Mouse (Mus musculus) stomach, embryonic 16.5 days (tissue): ENCODE data around the gene Trim17. TPM values are rescaled to one million over a fixed set of nuclear protein-coding genes. Genes with fewer than 3 reads are reported as not detected.
A peak's percentile ranks its signal among the peaks of the same experiment; 100 is the strongest.

Experiments
- ATAC-seq: fragments of 200-750 bp; cut with Nextera tagmentation; 2 replicates; pipeline ENCODE4 v1.8.0; 2017; ENCODE audit warnings: moderate number of reproducible peaks, moderate TSS enrichment; ENCODE audit not compliant: insufficient read depth, low FRiP score
- H3K27ac ChIP-seq: fragments of 300-500 bp; sonication (generic); 2 replicates; pipeline ENCODE4 v1.5.1; 2014; ENCODE audit warnings: low read length
- H3K27me3 ChIP-seq: fragments of 300-500 bp; sonication (generic); 2 replicates; pipeline ENCODE4 v1.6.1; 2014; ENCODE audit warnings: low read length, control low read depth, mixed read lengths; ENCODE audit not compliant: control insufficient read depth, insufficient read depth
- H3K36me3 ChIP-seq: fragments of 300-500 bp; sonication (generic); 2 replicates; pipeline ENCODE4 v1.6.1; 2014; ENCODE audit warnings: low read length; ENCODE audit not compliant: control insufficient read depth, insufficient read depth
- H3K4me1 ChIP-seq: fragments of 300-500 bp; sonication (generic); 2 replicates; pipeline ENCODE4 v1.6.1; 2014; ENCODE audit warnings: low read length, control low read depth, mixed read lengths; ENCODE audit not compliant: control insufficient read depth, insufficient read depth
- H3K4me2 ChIP-seq: fragments of 300-500 bp; sonication (generic); 2 replicates; pipeline ENCODE4 v1.6.1; 2014; ENCODE audit warnings: low read depth, low read length, mixed read lengths
- H3K4me3 ChIP-seq: fragments of 300-500 bp; sonication (generic); replicated peaks from 2 replicates; pipeline ENCODE4 v1.5.1; 2014; ENCODE audit warnings: mild to moderate bottlenecking, low read length
- H3K9ac ChIP-seq: fragments of 300-500 bp; sonication (generic); 2 replicates; pipeline ENCODE4 v1.6.1; 2014; ENCODE audit warnings: low read length
- H3K9me3 ChIP-seq: fragments of 300-500 bp; sonication (generic); replicated peaks from 2 replicates; pipeline ENCODE4 v1.6.1; 2016; ENCODE audit warnings: low read length, control low read depth; ENCODE audit not compliant: control insufficient read depth
- WGBS: fragments of 180-500 bp; shearing (Covaris S2); extraction: QIAGEN DNeasy Blood & Tissue Kit; methylation state at CpG from one replicate; pipeline ENCODE4 v1.1.7; 2014; 5-methylcytosine and 5-hydroxymethylcytosine counted together
- polyA plus RNA-seq: library from polyadenylated mRNA; unstranded; fragments of >200 nt; fragmentation: Nextera tagmentation; extraction: Ambion mirVana; gene quantifications from 2 replicates; pipeline ENCODE4 v1.2.1, GENCODE M21; 2015

Gene Trim17
- polyA plus RNA-seq, 1 experiment from 2014 or later: 0.27 TPM

DNA sequence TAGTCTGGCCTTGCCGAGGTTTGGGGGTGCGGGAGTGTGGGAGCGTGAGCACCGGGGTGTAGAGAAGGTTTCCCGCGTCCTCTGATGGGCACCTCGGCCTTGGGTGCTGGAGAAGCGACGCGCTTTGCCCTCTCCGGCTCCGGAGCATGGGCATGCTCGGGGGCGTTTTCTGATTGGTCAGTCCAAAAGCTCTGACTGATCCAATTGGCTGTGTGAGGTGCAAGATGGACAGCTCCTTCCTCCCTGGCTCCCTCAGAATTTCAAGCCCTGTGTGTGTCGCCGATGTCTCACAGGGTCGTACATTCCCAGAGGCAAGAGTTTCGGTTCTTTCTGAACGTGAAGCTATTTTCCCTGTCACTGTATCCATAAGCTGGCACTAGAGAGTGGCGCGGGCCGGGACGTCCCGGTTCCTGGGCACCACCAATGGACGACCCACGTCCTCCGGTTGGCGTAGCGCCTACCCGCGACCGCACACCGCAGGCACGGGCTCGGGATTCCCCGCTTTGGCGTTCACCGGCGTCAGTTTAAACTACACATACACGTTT is 5.5 kb downstream of the Trim17 start:
- H3K4me3 ChIP-seq: peak overlapping the region; percentile 64
- H3K4me2 ChIP-seq: peak overlapping the region; percentile 76
- ATAC-seq: peak; percentile 74
- H3K36me3 ChIP-seq: peaks cover 7% of the 10 kb centered on the region
- peak overlapping the region; percentile 70 for H3K9ac ChIP-seq
- H3K27me3 ChIP-seq: peaks cover 20% of the 10 kb centered on the region
- H3K4me1 ChIP-seq: peaks cover 24% of the 10 kb centered on the region
- no peak overlapping the region for H3K27ac ChIP-seq
- H3K9me3 ChIP-seq: peaks cover 6% of the 10 kb centered on the region
- 4% methylated on average over 40 of the region's 40 CpGs for WGBS

- H3K9ac ChIP-seq: no peak overlapping the region
- H3K9me3 ChIP-seq: peaks cover 6% of the 10 kb centered on the region
- H3K27me3 ChIP-seq: peaks cover 20% of the 10 kb centered on the region
- peaks cover 7% of the 10 kb centered on the region for H3K36me3 ChIP-seq
- H3K27ac ChIP-seq: no peak overlapping the region
- no peak overlapping the region for H3K4me2 ChIP-seq
- H3K4me3 ChIP-seq: no peak overlapping the region
- 59% methylated on average over 50 of the region's 50 CpGs for WGBS
- peaks cover 18% of the 10 kb centered on the region for H3K4me1 ChIP-seq
- ATAC-seq: no peak
These were observed 7.1 kb downstream of the Trim17 start for GRCm38 (mm10) chr11:58961364-58962177.

DNA sequence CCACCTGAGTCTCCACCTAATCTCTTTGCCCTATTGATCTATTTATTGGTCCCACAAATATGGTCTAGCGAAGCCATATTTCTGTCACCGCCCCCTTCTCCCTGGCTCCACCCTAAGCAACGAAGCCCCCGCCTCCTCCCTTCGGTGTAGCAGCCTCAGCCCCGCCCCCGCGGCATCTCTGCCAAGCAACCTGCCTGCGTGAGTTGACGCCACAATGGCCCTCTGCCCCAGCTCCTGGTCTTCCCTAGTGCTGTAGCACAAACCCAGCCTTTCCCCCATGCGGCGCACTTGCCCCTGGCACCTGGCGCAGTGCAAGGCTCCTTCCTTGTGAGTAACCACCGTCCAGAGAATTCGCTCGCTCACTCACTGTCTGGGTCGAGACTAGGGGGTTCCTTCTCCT is 9.1 kb downstream of the Trim17 start:
- no peak overlapping the region for H3K4me3 ChIP-seq
- no peak for ATAC-seq
- H3K36me3 ChIP-seq: no peaks in the 10 kb centered on the region
- no peak overlapping the region for H3K27ac ChIP-seq
- H3K27me3 ChIP-seq: peaks cover 20% of the 10 kb centered on the region
- peaks cover 6% of the 10 kb centered on the region for H3K9me3 ChIP-seq
- WGBS: 37% methylated on average over 17 of the region's 17 CpGs
- H3K4me2 ChIP-seq: no peak overlapping the region
- peaks cover 5% of the 10 kb centered on the region; the same call in 1 of the 2 replicates for H3K4me1 ChIP-seq
- no peak overlapping the region for H3K9ac ChIP-seq

DNA sequence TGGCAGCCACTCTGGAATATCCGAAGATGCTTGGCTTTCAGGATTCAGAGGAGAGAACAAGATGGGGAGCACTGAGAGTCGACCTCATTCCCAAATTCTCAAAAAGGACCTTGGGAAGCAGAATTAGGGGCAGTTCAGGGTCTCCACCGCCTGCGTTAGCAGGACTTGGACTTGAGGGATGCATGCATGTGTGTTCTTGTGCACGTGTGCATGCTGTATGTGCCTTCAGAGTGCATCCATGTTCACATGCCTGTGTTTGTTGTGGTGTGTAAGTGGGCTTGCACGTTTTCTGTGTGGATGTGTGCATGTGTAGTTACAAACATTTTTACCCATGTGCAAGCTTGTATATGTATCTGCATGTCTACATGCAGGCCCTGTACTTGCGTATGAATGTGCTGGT is 9.7 kb downstream of the Trim17 start:
- peaks cover 20% of the 10 kb centered on the region for H3K27me3 ChIP-seq
- H3K9me3 ChIP-seq: peaks cover 6% of the 10 kb centered on the region
- 81% methylated on average over 7 of the region's 7 CpGs for WGBS
- H3K4me1 ChIP-seq: peaks cover 5% of the 10 kb centered on the region; the same call in 1 of the 2 replicates
- no peak for ATAC-seq
- H3K9ac ChIP-seq: no peak overlapping the region
- H3K4me3 ChIP-seq: no peak overlapping the region
- H3K36me3 ChIP-seq: no peaks in the 10 kb centered on the region
- H3K4me2 ChIP-seq: no peak overlapping the region
- no peak overlapping the region for H3K27ac ChIP-seq

- Histone ChIP-seq H3K4me1 (no peaks in the 10 kb centered on the region), H3K36me3 (no peaks in the 10 kb centered on the region), H3K9me3 (peaks cover 6% of the 10 kb centered on the region), H3K27ac (no peak overlapping the region), H3K4me2 (no peak overlapping the region), H3K9ac (no peak overlapping the region), H3K4me3 (no peak overlapping the region), H3K27me3 (peaks cover 20% of the 10 kb centered on the region)
- ATAC-seq: no peak
- WGBS: 45% methylated on average over 12 of the region's 12 CpGs
These were observed 10.7 kb downstream of the Trim17 start for GRCm38 (mm10) chr11:58965001-58965760.

DNA sequence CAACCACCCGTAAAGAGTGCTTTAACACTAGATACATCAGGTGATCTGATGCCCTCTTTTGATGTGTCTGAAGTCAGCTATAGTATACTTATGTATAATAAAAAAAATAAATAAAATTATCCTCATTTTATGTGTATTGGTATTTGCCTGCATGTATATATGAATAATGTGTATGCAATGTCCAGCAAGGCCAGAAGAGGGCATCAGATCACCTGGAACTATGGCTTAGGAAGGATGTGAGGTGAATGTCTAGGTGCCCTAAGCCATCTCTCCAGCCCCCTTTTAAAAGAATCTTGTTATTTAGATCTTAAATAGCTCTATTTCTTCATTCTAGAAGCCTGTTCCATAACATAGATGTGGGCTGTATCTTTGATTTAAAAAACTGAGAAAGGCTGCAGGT is 12.9 kb downstream of the Trim17 start:
- Histone ChIP-seq H3K27me3 (peaks cover 10% of the 10 kb centered on the region), H3K4me1 (no peaks in the 10 kb centered on the region)
- ATAC-seq: no peak

DNA sequence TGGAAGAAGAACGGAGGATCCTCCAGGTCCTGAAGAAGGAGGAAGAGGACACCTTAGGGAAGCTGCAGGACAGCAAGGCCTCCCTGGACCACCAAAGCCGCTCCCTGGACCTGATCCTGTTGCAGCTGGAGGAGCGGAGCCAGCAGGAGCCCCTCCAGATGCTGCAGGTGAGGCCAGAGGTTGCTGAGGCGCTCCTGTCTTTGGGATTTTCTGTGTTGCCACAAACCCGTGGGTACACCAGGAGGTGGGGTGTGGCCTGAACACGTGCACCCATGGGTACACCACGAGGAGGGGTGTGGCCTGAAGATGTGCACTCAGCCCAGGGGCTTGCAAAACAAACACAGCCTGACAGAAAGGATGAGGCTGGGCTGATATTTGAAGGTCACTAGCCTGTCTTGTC is 14.1 kb downstream of the Trim17 start:
- Histone ChIP-seq H3K4me3 (no peak overlapping the region), H3K36me3 (peaks cover 3% of the 10 kb centered on the region; the same call in 1 of the 2 replicates), H3K9me3 (no peaks in the 10 kb centered on the region), H3K4me1 (no peaks in the 10 kb centered on the region), H3K9ac (no peak overlapping the region), H3K4me2 (no peak overlapping the region), H3K27ac (no peak overlapping the region), H3K27me3 (peaks cover 4% of the 10 kb centered on the region)
- WGBS: 72% methylated on average over 7 of the region's 7 CpGs
- no peak for ATAC-seq

More for the DNA sequence above, 12.9 kb downstream of the Trim17 start:
- Histone ChIP-seq H3K9me3 (no peaks in the 10 kb centered on the region), H3K9ac (no peak overlapping the region), H3K4me3 (no peak overlapping the region), H3K4me2 (no peak overlapping the region), H3K36me3 (peaks cover 3% of the 10 kb centered on the region; the same call in 1 of the 2 replicates), H3K27ac (no peak overlapping the region)
- 91% methylated on average over 1 of the region's 1 CpGs for WGBS

- 82% methylated on average over 8 of the region's 8 CpGs for WGBS
- no peak overlapping the region for H3K9ac ChIP-seq
- no peak overlapping the region for H3K4me2 ChIP-seq
- H3K27ac ChIP-seq: no peak overlapping the region
- H3K4me3 ChIP-seq: no peak overlapping the region
- peak; percentile 25; the same call in 1 of the 2 replicates for ATAC-seq
- H3K9me3 ChIP-seq: no peaks in the 10 kb centered on the region
- H3K4me1 ChIP-seq: no peaks in the 10 kb centered on the region
- peaks cover 3% of the 10 kb centered on the region; the same call in 1 of the 2 replicates for H3K36me3 ChIP-seq
- no peaks in the 10 kb centered on the region for H3K27me3 ChIP-seq
These were observed 14.5 kb downstream of the Trim17 start for GRCm38 (mm10) chr11:58969027-58969426.

GRCm38 (mm10) chr11:58969659-58970058 is 15.2 kb downstream of the Trim17 start:
- Histone ChIP-seq H3K4me3 (no peak overlapping the region), H3K9ac (no peak overlapping the region), H3K4me1 (no peaks in the 10 kb centered on the region), H3K9me3 (no peaks in the 10 kb centered on the region), H3K27me3 (no peaks in the 10 kb centered on the region), H3K36me3 (peaks cover 4% of the 10 kb centered on the region; the same call in 1 of the 2 replicates), H3K4me2 (no peak overlapping the region), H3K27ac (no peak overlapping the region)
- 52% methylated on average over 6 of the region's 6 CpGs for WGBS
- ATAC-seq: no peak
